Mouse (Mus musculus): ENCODE measurements at regions not wholly inside any gene's neighbourhood (a gene's known extent, or its start where the extent isn't known, plus 50 kb on each side); places are given as distances from the start of the nearest gene placed in this dataset.

- no peak for DNase-seq
These were observed 105.4 kb upstream of the Mroh9 start for GRCm38 (mm10) chr1:163190841-163191240.

GRCm38 (mm10) chr1:163181851-163182250 is 96.4 kb upstream of the Mroh9 start:
- no peak for DNase-seq

- DNase-seq = no peak
These were observed 91.5 kb upstream of the Mroh9 start for GRCm38 (mm10) chr1:163177011-163177410.

- no peak for DNase-seq
These were observed 81.6 kb upstream of the Mroh9 start for GRCm38 (mm10) chr1:163167051-163167450.

- DNase-seq = no peak
These were observed 78.2 kb upstream of the Mroh9 start for GRCm38 (mm10) chr1:163163636-163164035.

- DNase-seq = no peak
These were observed 74.4 kb upstream of the Mroh9 start for GRCm38 (mm10) chr1:163159911-163160310.

- DNase-seq = no peak
These were observed 73.0 kb upstream of the Mroh9 start for GRCm38 (mm10) chr1:163158491-163158890.

- DNase-seq = peak; percentile 27 to 45
These were observed 64.9 kb upstream of the Mroh9 start for GRCm38 (mm10) chr1:163150203-163150855.

- DNase-seq = no peak
These were observed 61.2 kb upstream of the Mroh9 start for GRCm38 (mm10) chr1:163146641-163147040.

GRCm38 (mm10) chr1:163143113-163143512 is 57.6 kb upstream of the Mroh9 start:
- no peak for DNase-seq

- no peak for DNase-seq
These were observed 56.0 kb upstream of the Mroh9 start for GRCm38 (mm10) chr1:163141471-163141870.

GRCm38 (mm10) chr1:163138179-163138578 is 52.7 kb upstream of the Mroh9 start:
- no peak for DNase-seq
